Mouse (Mus musculus): ENCODE results near the gene Klhl26. TPM values are rescaled to one million over a fixed set of nuclear protein-coding genes. Genes with fewer than 3 reads are reported as not detected.

The Klhl26 gene
- polyA plus RNA-seq, 1 experiment from 2014 or later, result 19.5 TPM

DNA sequence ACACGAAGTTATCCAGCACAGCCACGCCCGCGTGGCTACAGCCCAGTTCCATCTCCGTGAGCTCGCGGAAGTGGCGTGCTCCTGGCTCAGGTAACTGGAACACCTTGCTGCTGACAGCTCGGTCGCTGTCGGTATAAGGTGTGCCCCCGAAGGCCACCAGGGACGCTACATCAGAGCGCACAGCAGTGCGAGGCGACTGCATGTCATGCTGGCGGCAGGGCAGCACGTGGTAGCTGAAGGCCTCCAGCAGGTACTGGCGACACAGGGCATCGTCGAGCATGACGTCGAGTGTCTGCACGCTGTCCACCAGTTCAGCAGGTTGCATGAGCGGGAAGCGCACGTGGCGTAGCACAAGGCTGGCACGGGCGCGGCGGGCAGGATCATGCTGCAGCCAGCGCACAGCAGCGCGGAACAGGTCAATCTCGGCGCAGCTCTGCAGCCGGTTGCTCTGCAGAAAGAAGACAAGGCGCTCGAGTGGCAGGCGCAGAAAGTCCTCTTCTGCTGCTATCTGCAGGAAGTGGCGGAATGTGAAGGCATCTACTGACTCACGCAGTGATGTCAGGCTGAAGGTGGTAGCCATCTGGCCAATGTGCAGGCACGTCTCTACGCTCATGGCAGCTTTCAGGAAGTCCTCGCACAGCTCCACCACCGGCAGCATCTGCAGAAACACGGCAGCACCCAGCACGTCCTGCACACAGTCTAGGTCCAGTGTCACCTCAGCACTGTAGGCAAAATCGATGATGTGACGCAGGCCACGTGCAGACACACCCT is 24.4 kb downstream of the Klhl26 start:
- Histone ChIP-seq H3K27ac (ENCODE audit: low read depth) (no peak overlapping the region), H3K4me1 (replicated peaks; ENCODE audit: control insufficient read depth, insufficient read depth, low read length) (no peaks in the 10 kb centered on the region; the same call in 1 of the 2 replicates), H3K4me3 (ENCODE audit: low read depth, low read length) (no peak overlapping the region), H3K9me3 (ENCODE audit: control insufficient read depth, low read length) (no peaks in the 10 kb centered on the region), H3K4me2 (ENCODE audit: low read length) (no peak overlapping the region), H3K27me3 (replicated peaks; ENCODE audit: control insufficient read depth, insufficient read depth, low read length) (no peaks in the 10 kb centered on the region), H3K9ac (ENCODE audit: low read length) (no peak overlapping the region), H3K36me3 (ENCODE audit: control insufficient read depth, insufficient read depth, low read length) (peaks cover 35% of the 10 kb centered on the region)
- no peak for ATAC-seq (replicated peaks; ENCODE audit: low FRiP score, low TSS enrichment, low read depth)
- WGBS, result 66% methylated on average over 52 of the region's 52 CpGs
- no peak for DNase-seq (ENCODE audit: low spot score)

- DNase-seq (ENCODE audit: low spot score) (no peak), ATAC-seq (replicated peaks; ENCODE audit: low FRiP score, low TSS enrichment, low read depth) (no peak)
- H3K27me3 ChIP-seq (replicated peaks; ENCODE audit: control insufficient read depth, insufficient read depth, low read length), result no peaks in the 10 kb centered on the region
- no peaks in the 10 kb centered on the region; the same call in 1 of the 2 replicates for H3K4me1 ChIP-seq (replicated peaks; ENCODE audit: control insufficient read depth, insufficient read depth, low read length)
- 69% methylated on average over 19 of the region's 19 CpGs for WGBS
- H3K9me3 ChIP-seq (ENCODE audit: control insufficient read depth, low read length), result no peaks in the 10 kb centered on the region
- no peak overlapping the region for H3K9ac ChIP-seq (ENCODE audit: low read length)
- peaks cover 35% of the 10 kb centered on the region for H3K36me3 ChIP-seq (ENCODE audit: control insufficient read depth, insufficient read depth, low read length)
- no peak overlapping the region for H3K4me3 ChIP-seq (ENCODE audit: low read depth, low read length)
- H3K27ac ChIP-seq (ENCODE audit: low read depth), result no peak overlapping the region
- no peak overlapping the region for H3K4me2 ChIP-seq (ENCODE audit: low read length)
These were observed 28.9 kb downstream of the Klhl26 start for GRCm38 (mm10) chr8:70447639-70448420.

DNA sequence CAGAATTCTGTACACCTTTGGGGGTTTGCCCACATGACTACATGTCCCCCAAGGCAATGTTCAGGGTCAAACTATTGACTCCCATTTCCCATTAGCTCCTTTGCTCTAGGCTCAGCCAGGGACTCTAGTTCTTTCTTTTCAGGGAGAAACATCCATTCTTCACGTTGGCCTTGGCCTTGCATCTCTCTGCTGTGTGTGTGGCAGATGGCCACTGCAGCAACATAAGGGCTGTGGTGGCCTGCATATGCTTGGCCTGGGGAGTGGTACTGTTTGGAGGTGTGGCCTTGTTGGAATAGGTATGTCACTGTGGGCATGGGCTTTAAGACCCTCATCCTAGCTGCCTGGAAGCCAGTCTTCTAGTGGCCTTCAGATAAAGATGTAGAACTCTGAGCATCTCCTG is 30.8 kb downstream of the Klhl26 start:
- Histone ChIP-seq H3K9me3 (ENCODE audit: control insufficient read depth, low read length) (no peaks in the 10 kb centered on the region), H3K4me2 (ENCODE audit: low read length) (no peak overlapping the region), H3K4me1 (replicated peaks; ENCODE audit: control insufficient read depth, insufficient read depth, low read length) (no peaks in the 10 kb centered on the region; the same call in 1 of the 2 replicates), H3K36me3 (ENCODE audit: control insufficient read depth, insufficient read depth, low read length) (peaks cover 17% of the 10 kb centered on the region), H3K9ac (ENCODE audit: low read length) (no peak overlapping the region), H3K4me3 (ENCODE audit: low read depth, low read length) (no peak overlapping the region), H3K27ac (ENCODE audit: low read depth) (no peak overlapping the region), H3K27me3 (replicated peaks; ENCODE audit: control insufficient read depth, insufficient read depth, low read length) (no peaks in the 10 kb centered on the region)
- WGBS, result 62% methylated on average over 1 of the region's 1 CpGs
- ATAC-seq (replicated peaks; ENCODE audit: low FRiP score, low TSS enrichment, low read depth) (no peak), DNase-seq (ENCODE audit: low spot score) (no peak)

GRCm38 (mm10) chr8:70443326-70443725 is 33.4 kb downstream of the Klhl26 start:
- Histone ChIP-seq H3K27ac (ENCODE audit: low read depth) (no peak overlapping the region), H3K9me3 (ENCODE audit: control insufficient read depth, low read length) (no peaks in the 10 kb centered on the region), H3K4me3 (ENCODE audit: low read depth, low read length) (no peak overlapping the region), H3K4me1 (replicated peaks; ENCODE audit: control insufficient read depth, insufficient read depth, low read length) (peaks cover 7% of the 10 kb centered on the region), H3K27me3 (replicated peaks; ENCODE audit: control insufficient read depth, insufficient read depth, low read length) (no peaks in the 10 kb centered on the region), H3K36me3 (ENCODE audit: control insufficient read depth, insufficient read depth, low read length) (no peaks in the 10 kb centered on the region), H3K9ac (ENCODE audit: low read length) (no peak overlapping the region), H3K4me2 (ENCODE audit: low read length) (no peak overlapping the region)
- WGBS, result 78% methylated on average over 4 of the region's 4 CpGs
- DNase-seq (ENCODE audit: low spot score) (no peak), ATAC-seq (replicated peaks; ENCODE audit: low FRiP score, low TSS enrichment, low read depth) (no peak)

DNA sequence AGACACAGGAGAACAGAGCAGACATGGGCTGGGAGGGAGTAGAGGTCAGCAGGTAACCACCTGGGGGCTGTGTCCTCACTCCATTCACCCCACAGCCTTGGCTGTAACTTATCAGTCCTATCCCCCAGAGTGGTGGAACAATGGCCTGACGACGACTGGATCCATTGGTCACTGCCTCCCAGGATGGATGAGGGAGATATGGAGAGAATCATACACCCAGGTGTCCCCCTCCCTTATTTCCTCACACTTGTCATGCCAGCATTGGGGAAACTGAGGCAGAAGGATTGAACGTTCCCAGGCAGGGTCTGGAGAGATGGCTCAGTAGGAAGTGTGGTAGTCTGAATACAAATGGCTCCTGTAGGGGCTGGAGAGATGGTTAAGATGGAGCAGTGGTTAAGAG is 35.2 kb downstream of the Klhl26 start:
- Histone ChIP-seq H3K9me3 (ENCODE audit: control insufficient read depth, low read length) (no peaks in the 10 kb centered on the region), H3K27ac (ENCODE audit: low read depth) (no peak overlapping the region), H3K9ac (ENCODE audit: low read length) (no peak overlapping the region), H3K27me3 (replicated peaks; ENCODE audit: control insufficient read depth, insufficient read depth, low read length) (no peaks in the 10 kb centered on the region), H3K4me2 (ENCODE audit: low read length) (no peak overlapping the region), H3K36me3 (ENCODE audit: control insufficient read depth, insufficient read depth, low read length) (no peaks in the 10 kb centered on the region), H3K4me1 (replicated peaks; ENCODE audit: control insufficient read depth, insufficient read depth, low read length) (peaks cover 8% of the 10 kb centered on the region), H3K4me3 (ENCODE audit: low read depth, low read length) (no peak overlapping the region)
- no peak for DNase-seq (ENCODE audit: low spot score)
- WGBS, result 63% methylated on average over 3 of the region's 3 CpGs
- no peak for ATAC-seq (replicated peaks; ENCODE audit: low FRiP score, low TSS enrichment, low read depth)

DNA sequence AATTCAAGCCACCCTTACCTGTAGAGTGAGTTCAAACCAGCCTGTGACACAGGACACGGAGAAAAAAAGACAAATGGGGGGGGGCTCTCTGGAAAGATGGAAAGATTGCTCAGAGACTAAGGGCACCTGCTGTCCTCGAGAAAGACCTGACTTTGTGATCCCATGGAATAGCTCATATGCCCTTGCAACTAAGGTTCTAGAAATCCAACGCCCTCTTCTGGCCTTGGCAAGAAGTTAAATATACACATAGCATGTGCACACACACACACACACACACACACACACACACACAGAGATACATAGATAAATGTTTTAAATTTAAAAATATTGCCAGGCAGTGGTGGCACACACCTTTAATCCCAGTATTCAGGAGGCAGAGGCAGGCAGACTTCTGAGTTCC is 36.5 kb downstream of the Klhl26 start:
- peaks cover 8% of the 10 kb centered on the region for H3K4me1 ChIP-seq (replicated peaks; ENCODE audit: control insufficient read depth, insufficient read depth, low read length)
- H3K27me3 ChIP-seq (replicated peaks; ENCODE audit: control insufficient read depth, insufficient read depth, low read length), result no peaks in the 10 kb centered on the region
- DNase-seq (ENCODE audit: low spot score) (no peak), ATAC-seq (replicated peaks; ENCODE audit: low FRiP score, low TSS enrichment, low read depth) (no peak)
- 49% methylated on average over 3 of the region's 3 CpGs for WGBS
- H3K4me2 ChIP-seq (ENCODE audit: low read length), result peak overlapping the region; percentile 81
- H3K4me3 ChIP-seq (ENCODE audit: low read depth, low read length), result peak overlapping the region; percentile 68
- no peaks in the 10 kb centered on the region for H3K36me3 ChIP-seq (ENCODE audit: control insufficient read depth, insufficient read depth, low read length)
- no peak overlapping the region for H3K9ac ChIP-seq (ENCODE audit: low read length)
- no peaks in the 10 kb centered on the region for H3K9me3 ChIP-seq (ENCODE audit: control insufficient read depth, low read length)
- H3K27ac ChIP-seq (ENCODE audit: low read depth), result no peak overlapping the region

DNA sequence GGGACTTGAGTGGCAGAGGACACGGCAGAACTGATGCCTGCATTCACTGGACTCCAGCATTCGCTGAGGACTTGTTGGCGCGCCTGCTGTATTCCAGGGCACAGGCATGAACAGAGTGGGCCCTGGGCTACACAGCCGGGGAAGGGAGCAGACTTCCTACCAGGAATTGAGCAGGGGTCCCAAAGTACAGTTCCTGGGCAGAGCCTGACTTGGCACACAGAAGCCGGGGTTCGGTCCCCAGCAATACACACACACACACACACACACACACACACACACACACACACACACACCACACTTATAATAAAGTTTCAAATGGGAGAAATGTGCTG is 37.0 kb downstream of the Klhl26 start:
- peak overlapping the region; percentile 68 for H3K4me3 ChIP-seq (ENCODE audit: low read depth, low read length)

DNA sequence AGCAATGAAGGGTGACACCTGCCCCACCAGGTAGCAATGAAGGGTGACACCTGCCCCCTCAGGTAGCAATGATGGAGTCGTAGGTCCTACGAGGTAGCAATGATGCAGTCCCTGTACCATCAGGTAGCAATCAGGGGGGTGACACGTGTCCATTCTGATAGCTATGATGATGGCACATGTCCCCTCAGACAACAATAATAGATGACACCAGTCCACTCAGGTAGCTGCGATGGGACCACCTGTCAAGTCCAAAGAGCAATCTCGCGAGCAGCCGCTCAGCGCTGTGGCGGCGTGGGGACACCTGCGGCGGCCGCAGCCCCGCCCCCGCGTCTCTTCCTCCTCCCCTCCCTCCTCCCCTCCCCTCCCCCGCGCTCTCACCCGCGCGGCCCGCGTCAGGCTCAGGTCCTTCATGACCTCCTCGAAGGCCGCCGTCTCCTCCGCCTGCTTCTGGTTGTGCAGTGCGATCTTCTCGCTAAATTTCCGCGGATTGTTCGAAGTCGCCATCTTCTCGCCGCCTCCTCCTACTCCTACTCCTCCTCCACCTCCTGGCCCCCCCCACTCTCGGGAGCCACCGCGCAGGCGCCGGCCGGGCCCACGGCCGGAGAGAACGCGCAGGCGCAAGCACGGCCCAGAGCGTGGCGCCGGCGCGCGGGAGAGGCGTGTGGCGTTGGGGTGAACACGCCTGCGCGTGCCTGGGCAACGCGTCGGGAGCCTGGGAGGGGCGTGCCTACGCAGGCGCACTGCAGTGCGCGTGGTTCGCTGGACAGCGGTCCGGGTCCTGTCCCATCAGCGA is 37.5 kb downstream of the Klhl26 start, which contains the start of gene Crtc1:
Gene Crtc1, minus strand, starts transcription at position 525 of the 793 bp plus-strand sequence.
- Histone ChIP-seq H3K4me3 (ENCODE audit: low read depth, low read length) (peak within 1 kb of the TSS; percentile 68), H3K36me3 (ENCODE audit: control insufficient read depth, insufficient read depth, low read length) (no peaks in the 10 kb centered on the region), H3K4me2 (ENCODE audit: low read length) (peak within 1 kb of the TSS; percentile 81), H3K4me1 (replicated peaks; ENCODE audit: control insufficient read depth, insufficient read depth, low read length) (peaks cover 8% of the 10 kb centered on the region), H3K27ac (ENCODE audit: low read depth) (peak within 1 kb of the TSS; percentile 40; the same call in 1 of the 2 replicates), H3K9ac (ENCODE audit: low read length) (peak within 1 kb of the TSS; percentile 56), H3K27me3 (replicated peaks; ENCODE audit: control insufficient read depth, insufficient read depth, low read length) (no peaks in the 10 kb centered on the region), H3K9me3 (ENCODE audit: control insufficient read depth, low read length) (no peaks in the 10 kb centered on the region)
- ATAC-seq (replicated peaks; ENCODE audit: low FRiP score, low TSS enrichment, low read depth) (peak; percentile 97), DNase-seq (ENCODE audit: low spot score) (peak; percentile 95)
- 2% methylated on average over 70 of the region's 70 CpGs for WGBS

More for the DNA sequence above, 37.0 kb downstream of the Klhl26 start:
- WGBS, result 1% methylated on average over 7 of the region's 7 CpGs
- Histone ChIP-seq H3K36me3 (ENCODE audit: control insufficient read depth, insufficient read depth, low read length) (no peaks in the 10 kb centered on the region), H3K9me3 (ENCODE audit: control insufficient read depth, low read length) (no peaks in the 10 kb centered on the region), H3K4me2 (ENCODE audit: low read length) (peak overlapping the region; percentile 81), H3K9ac (ENCODE audit: low read length) (peak overlapping the region; percentile 44), H3K27ac (ENCODE audit: low read depth) (no peak overlapping the region), H3K27me3 (replicated peaks; ENCODE audit: control insufficient read depth, insufficient read depth, low read length) (no peaks in the 10 kb centered on the region), H3K4me1 (replicated peaks; ENCODE audit: control insufficient read depth, insufficient read depth, low read length) (peaks cover 8% of the 10 kb centered on the region)
- no peak for DNase-seq (ENCODE audit: low spot score)
- ATAC-seq (replicated peaks; ENCODE audit: low FRiP score, low TSS enrichment, low read depth), result no peak; the same call in 1 of the 2 replicates

Data from intestine, embryonic 14.5 days (tissue).